ENCODE assay signal across 30 mouse cellular contexts in genomic region chr7:99358371-99358770, GRCm38 (mm10). TPM values are rescaled to one million over a fixed set of nuclear protein-coding genes. Genes with fewer than 3 reads are reported as not detected.
DNase-seq lines count a peak whose midpoint lies in the region; ATAC-seq lines count a peak whose summit lies in the region.
"Had no signal": no experiment of that assay in that cellular context is flagged by ENCODE, and none has a peak within 500 bp of the region (broad histone marks: within the 10 kb centered on the region; RNA-seq: fewer than 3 reads in every experiment).

No protein-coding gene starts in this region.

- H3K27me3 ChIP-seq in heart, embryonic 12.5 days (replicated peaks), result no peaks in the 10 kb centered on the region
- H3K27me3 ChIP-seq in kidney, embryonic 15.5 days, result no peaks in the 10 kb centered on the region
- H3K27me3 ChIP-seq in kidney, embryonic 14.5 days (ENCODE audit: control insufficient read depth, insufficient read depth, low read length), result no peaks in the 10 kb centered on the region
- H3K27me3 ChIP-seq in embryonic facial prominence, embryonic 13.5 days, result no peaks in the 10 kb centered on the region
- H3K27me3 ChIP-seq: CH12.LX; embryonic facial prominence, embryonic 12.5 days; heart, embryonic 15.5 days; hindbrain, embryonic 12.5 days; hindbrain, embryonic 15.5 days; Patski had no signal

- peaks cover 66% of the 10 kb centered on the region for H3K4me1 ChIP-seq in heart, embryonic 12.5 days (replicated peaks)
- H3K4me1 ChIP-seq in kidney, embryonic 15.5 days, result peaks cover 70% of the 10 kb centered on the region
- peaks cover 45% of the 10 kb centered on the region for H3K4me1 ChIP-seq in kidney, embryonic 14.5 days (ENCODE audit: control insufficient read depth, insufficient read depth, low read length)
- peaks cover 60% of the 10 kb centered on the region for H3K4me1 ChIP-seq in embryonic facial prominence, embryonic 13.5 days

- H3K4me2 ChIP-seq in heart, embryonic 12.5 days, result no peak overlapping the region
- H3K4me2 ChIP-seq in kidney, embryonic 15.5 days, result no peak overlapping the region
- no peak overlapping the region for H3K4me2 ChIP-seq in kidney, embryonic 14.5 days (replicated peaks; ENCODE audit: low read depth, low read length)
- H3K4me2 ChIP-seq in embryonic facial prominence, embryonic 13.5 days, result no peak overlapping the region
- H3K4me2 ChIP-seq: embryonic facial prominence, embryonic 12.5 days; heart, embryonic 11.5 days; heart, embryonic 15.5 days; hindbrain, embryonic 12.5 days; hindbrain, embryonic 15.5 days had no signal

- no peak for ATAC-seq in heart, embryonic 12.5 days (ENCODE audit: insufficient number of reproducible peaks, low FRiP score)
- ATAC-seq in kidney, embryonic 15.5 days (replicated peaks; ENCODE audit: low FRiP score), result no peak
- ATAC-seq in kidney, embryonic 14.5 days (ENCODE audit: low FRiP score, low TSS enrichment), result no peak
- ATAC-seq in embryonic facial prominence, embryonic 13.5 days (ENCODE audit: insufficient number of reproducible peaks, insufficient read depth, low FRiP score, low TSS enrichment, low read depth), result no peak
- ATAC-seq: forebrain, embryonic 14.5 days; forebrain, postnatal 0 days; Patski had no signal

- H3K4me3 ChIP-seq in heart, embryonic 12.5 days, result no peak overlapping the region
- no peak overlapping the region for H3K4me3 ChIP-seq in kidney, embryonic 15.5 days (replicated peaks)
- H3K4me3 ChIP-seq in kidney, embryonic 14.5 days (ENCODE audit: low read length), result no peak overlapping the region
- H3K4me3 ChIP-seq in embryonic facial prominence, embryonic 13.5 days, result no peak overlapping the region
- H3K4me3 ChIP-seq: embryonic facial prominence, embryonic 12.5 days; erythroblast, embryonic 14.5 days; gastrocnemius, adult 2 months; heart, embryonic 15.5 days; hindbrain, embryonic 12.5 days; hindbrain, embryonic 15.5 days had no signal

- H3K9me3 ChIP-seq in heart, embryonic 12.5 days (replicated peaks), result no peaks in the 10 kb centered on the region
- no peaks in the 10 kb centered on the region for H3K9me3 ChIP-seq in kidney, embryonic 15.5 days (replicated peaks)
- no peaks in the 10 kb centered on the region for H3K9me3 ChIP-seq in kidney, embryonic 14.5 days (ENCODE audit: control insufficient read depth, low read length)
- H3K9me3 ChIP-seq in embryonic facial prominence, embryonic 13.5 days, result no peaks in the 10 kb centered on the region
- H3K9me3 ChIP-seq: embryonic facial prominence, embryonic 12.5 days; G1E; heart, embryonic 15.5 days; hindbrain, embryonic 12.5 days; hindbrain, embryonic 15.5 days had no signal

- H3K36me3 ChIP-seq in heart, embryonic 12.5 days, result no peaks in the 10 kb centered on the region
- H3K36me3 ChIP-seq in kidney, embryonic 15.5 days, result no peaks in the 10 kb centered on the region
- no peaks in the 10 kb centered on the region for H3K36me3 ChIP-seq in kidney, embryonic 14.5 days (ENCODE audit: control insufficient read depth, insufficient read depth, low read length)
- no peaks in the 10 kb centered on the region for H3K36me3 ChIP-seq in embryonic facial prominence, embryonic 13.5 days
- H3K36me3 ChIP-seq: embryonic facial prominence, embryonic 12.5 days; G1E; heart, embryonic 15.5 days; hindbrain, embryonic 12.5 days; hindbrain, embryonic 15.5 days had no signal

- H3K27ac ChIP-seq in heart, embryonic 12.5 days (ENCODE audit: poor library complexity, severe bottlenecking), result 0 out of 2 replicates have a peak overlapping the region, but pooled peaks have one; percentile 11
- 0 out of 2 replicates have a peak overlapping the region, but pooled peaks have one; percentile 11 for H3K27ac ChIP-seq in kidney, embryonic 15.5 days
- H3K27ac ChIP-seq in kidney, embryonic 14.5 days (ENCODE audit: low read depth, low read length), result no peak overlapping the region
- 0 out of 2 replicates have a peak overlapping the region, but pooled peaks have one; percentile 99 for H3K27ac ChIP-seq in embryonic facial prominence, embryonic 13.5 days
- H3K27ac ChIP-seq: embryonic facial prominence, embryonic 12.5 days; hindbrain, embryonic 12.5 days had no signal

- 83% methylated on average over 8 of the region's 8 CpGs for WGBS in heart, embryonic 12.5 days
- 82% methylated on average over 8 of the region's 8 CpGs for WGBS in kidney, embryonic 15.5 days
- WGBS in kidney, embryonic 14.5 days, result 82% methylated on average over 8 of the region's 8 CpGs
- 88% methylated on average over 8 of the region's 8 CpGs for WGBS in embryonic facial prominence, embryonic 13.5 days

- no peak overlapping the region for H3K9ac ChIP-seq in heart, embryonic 12.5 days
- no peak overlapping the region for H3K9ac ChIP-seq in kidney, embryonic 15.5 days
- H3K9ac ChIP-seq in kidney, embryonic 14.5 days (ENCODE audit: low read depth, low read length), result no peak overlapping the region
- no peak overlapping the region for H3K9ac ChIP-seq in embryonic facial prominence, embryonic 13.5 days
- H3K9ac ChIP-seq: embryonic facial prominence, embryonic 12.5 days; forebrain, postnatal 0 days; heart, embryonic 15.5 days; hindbrain, embryonic 12.5 days; hindbrain, embryonic 15.5 days had no signal

- no peak for DNase-seq in heart, postnatal 4 days
- no peak for DNase-seq in kidney, adult 9 months
- DNase-seq in kidney, postnatal 25 days, result peak; percentile 55 to 59
- no peak for DNase-seq in retina, embryonic 14.5 days (ENCODE audit: low spot score)
- DNase-seq: adrenal gland, postnatal 10 days; adrenal gland, postnatal 36 days; B cell, adult 2 months; cerebellum, adult 18-20 months; cerebellum, adult 9-10 months; cerebellum, postnatal 14 days; forebrain, postnatal 0 days; gastrocnemius, adult 2 months; gastrocnemius, postnatal 14 days; heart, adult 11 months; heart, postnatal 10 days; heart, postnatal 36 days had no signal

RNA-seq across cellular contexts. Expression of gene Serpinh1, which starts 5.3 kb away (rescaled TPM):
- 1,302 and 1,316 TPM in 2 replicates for polyA plus RNA-seq in heart, embryonic 12.5 days (2016; fragmentation: Nextera tagmentation; extraction: Ambion mirVana)
- total RNA-seq in heart, postnatal 4 days (2021), result 100 to 1,000 TPM; 557 to 601 TPM
- 1,575 and 1,603 TPM in 2 replicates for polyA plus RNA-seq in kidney, embryonic 15.5 days (2015; fragmentation: Nextera tagmentation; extraction: Ambion mirVana)
- polyA plus RNA-seq in kidney, embryonic 14.5 days (2014; fragmentation: Nextera tagmentation; extraction: Ambion mirVana), result 459 and 599 TPM in 2 replicates
- 1,619 and 1,744 TPM in 2 replicates for polyA plus RNA-seq in embryonic facial prominence, embryonic 13.5 days (2015; fragmentation: Nextera tagmentation; extraction: Ambion mirVana)
- total RNA-seq: CH12.LX had no signal
- polyA plus RNA-seq: G1E had no signal

RNA-seq across cellular contexts. Expression of gene Gdpd5, which starts 22.8 kb away (rescaled TPM):
- 28.5 and 28.8 TPM in 2 replicates for polyA plus RNA-seq in heart, embryonic 12.5 days (2016; fragmentation: Nextera tagmentation; extraction: Ambion mirVana)
- total RNA-seq in heart, postnatal 4 days (2021), result 10 to 100 TPM; 40.7 to 42.6 TPM
- polyA plus RNA-seq in kidney, embryonic 15.5 days (2015; fragmentation: Nextera tagmentation; extraction: Ambion mirVana), result 14.5 and 17.3 TPM in 2 replicates
- polyA plus RNA-seq in kidney, embryonic 14.5 days (2014; fragmentation: Nextera tagmentation; extraction: Ambion mirVana), result 12.1 and 15.4 TPM in 2 replicates
- polyA plus RNA-seq in embryonic facial prominence, embryonic 13.5 days (2015; fragmentation: Nextera tagmentation; extraction: Ambion mirVana), result 10.8 and 11.3 TPM in 2 replicates

Comparison
In these comparisons a context has a peak if more than half of its experiments do, and no peak if none do; other contexts are left out.
1. DNase-seq: peak in kidney, postnatal 25 days (2 of 2); none in heart, postnatal 4 days (single experiment), kidney, adult 9 months (single experiment) and retina, embryonic 14.5 days (single experiment).